Mouse (Mus musculus) liver, postnatal 0 days (tissue): ENCODE results near the gene Naxd.

ENCODE experiments used
- CTCF ChIP-seq: sonication (generic); IDR thresholded peaks from 2 replicates; pipeline ENCODE4 v1.5.1; 2016; ENCODE audit warnings: antibody characterized with exemption, low read depth
- EP300 ChIP-seq: IDR thresholded peaks from 2 replicates; pipeline ENCODE4 v1.6.1; 2016; ENCODE audit warnings: antibody characterized with exemption, low read depth, mild to moderate bottlenecking

- TF ChIP-seq CTCF (no peak), EP300 (no peak)
These were observed 15.9 kb downstream of the Naxd start for GRCm38 (mm10) chr8:11513247-11513646.
